Mouse (Mus musculus) spleen, postnatal 36 days (tissue): ENCODE results near the gene Hykk.
"Not testable (repeated sequence)": the region's sequence is repeated elsewhere in the genome, so short reads cannot be mapped to it uniquely, and the experiment has no call there.

Source experiments
- DNase-seq, 2 experiments: peaks; one replicate each; pipeline ENCODE4 v3.0.0; 2022; ENCODE audit warnings: low spot score in 2 of 2, mixed read lengths in 1 of 2

The Hykk gene

GRCm38 (mm10) chr9:54917010-54917677 is at the start of gene Hykk:
Hykk (plus strand) TSS chr9:54917283.
- peak; percentile 84 to 85 for DNase-seq

GRCm38 (mm10) chr9:54878759-54879158 is 38.3 kb upstream of the Hykk start:
- DNase-seq, result no peak

- no peak for DNase-seq
These were observed 25.0 kb upstream of the Hykk start for GRCm38 (mm10) chr9:54892111-54892510.

GRCm38 (mm10) chr9:54897097-54897496 is 20.0 kb upstream of the Hykk start:
- no peak for DNase-seq

- DNase-seq, result no peak
These were observed 7.6 kb upstream of the Hykk start for GRCm38 (mm10) chr9:54909446-54909845.

GRCm38 (mm10) chr9:54915576-54915975 is 1.5 kb upstream of the Hykk start:
- DNase-seq, result no peak

- DNase-seq, result no peak
These were observed 682 bp upstream of the Hykk start for GRCm38 (mm10) chr9:54916401-54916800.

- DNase-seq, result no peak
These were observed 1.1 kb downstream of the Hykk start for GRCm38 (mm10) chr9:54918191-54918590.

- no peak for DNase-seq
These were observed 1.7 kb downstream of the Hykk start for GRCm38 (mm10) chr9:54918781-54919180.

- DNase-seq, result no peak
These were observed 2.9 kb downstream of the Hykk start for GRCm38 (mm10) chr9:54919946-54920345.

- DNase-seq, result no peak
These were observed 13.7 kb downstream of the Hykk start for GRCm38 (mm10) chr9:54930741-54931140.

- no peak for DNase-seq
These were observed 14.7 kb downstream of the Hykk start for GRCm38 (mm10) chr9:54931765-54932164.

GRCm38 (mm10) chr9:54932379-54932778 is 15.3 kb downstream of the Hykk start:
- no peak for DNase-seq

GRCm38 (mm10) chr9:54942071-54942470 is 25.0 kb downstream of the Hykk start:
- DNase-seq, result no peak

GRCm38 (mm10) chr9:54944467-54944866 is 27.4 kb downstream of the Hykk start:
- no peak for DNase-seq

- no peak for DNase-seq
These were observed 29.2 kb downstream of the Hykk start for GRCm38 (mm10) chr9:54946256-54946655.

- DNase-seq, result no peak
These were observed 32.4 kb downstream of the Hykk start for GRCm38 (mm10) chr9:54949465-54949864.

GRCm38 (mm10) chr9:54950162-54950561 is 33.1 kb downstream of the Hykk start:
- not testable (repeated sequence) for DNase-seq

- DNase-seq, result peak; percentile 91 to 92
These were observed 33.7 kb downstream of the Hykk start, which contains the start of the genes Psma4 and AY074887 for GRCm38 (mm10) chr9:54950575-54951321. Psma4 (plus strand) TSS chr9:54950790. AY074887 (minus strand) TSS chr9:54950998.

GRCm38 (mm10) chr9:54961059-54961458 is 44.0 kb downstream of the Hykk start:
- DNase-seq, result no peak

- DNase-seq, result no peak
These were observed 46.6 kb downstream of the Hykk start for GRCm38 (mm10) chr9:54963669-54964068.

- DNase-seq, result no peak
These were observed 53.0 kb downstream of the Hykk start for GRCm38 (mm10) chr9:54969972-54970637.

GRCm38 (mm10) chr9:54980674-54981073 is 63.6 kb downstream of the Hykk start, which contains the start of gene Chrna5:
Chrna5 (plus strand) TSS chr9:54980880.
- DNase-seq, result no peak
